Mouse (Mus musculus): ENCODE data around the gene Map6.

The Map6 gene

DNA sequence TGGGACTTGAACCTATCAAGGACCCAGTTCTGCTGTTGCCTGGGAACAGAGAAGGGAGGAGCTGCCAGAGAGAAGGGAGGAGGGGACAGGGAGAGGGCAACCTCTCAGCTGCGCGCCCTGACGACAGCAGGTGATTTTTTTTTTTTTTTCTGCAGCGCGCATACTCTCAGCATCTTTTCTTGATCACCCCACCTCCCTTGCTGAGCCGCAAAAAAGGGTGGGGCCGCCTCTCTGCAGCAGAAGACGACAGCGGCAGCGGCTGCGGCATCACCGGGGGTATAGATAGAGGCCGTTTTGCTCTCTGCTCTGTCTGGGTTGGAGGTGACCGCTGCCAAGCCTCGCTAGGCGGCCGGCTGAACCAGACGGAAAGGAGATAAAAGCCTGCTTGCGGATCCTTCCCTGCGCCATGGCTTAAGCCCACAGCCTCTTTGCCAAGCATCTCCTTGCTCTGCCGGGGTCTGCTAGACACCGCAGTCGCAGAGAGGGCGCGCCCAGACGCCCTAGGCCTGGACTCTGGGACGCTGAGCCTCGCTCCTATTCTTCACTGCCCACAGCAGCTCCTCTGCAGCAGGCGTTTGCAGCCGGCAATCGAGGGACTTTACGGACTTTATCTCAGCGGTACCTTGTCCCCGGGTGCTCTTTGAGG lies at the start of gene Map6:
TSS of gene Map6 (plus strand) at position 197 of the 646 bp plus-strand sequence.
- DNase-seq (ENCODE audit: low spot score): no peak

DNA sequence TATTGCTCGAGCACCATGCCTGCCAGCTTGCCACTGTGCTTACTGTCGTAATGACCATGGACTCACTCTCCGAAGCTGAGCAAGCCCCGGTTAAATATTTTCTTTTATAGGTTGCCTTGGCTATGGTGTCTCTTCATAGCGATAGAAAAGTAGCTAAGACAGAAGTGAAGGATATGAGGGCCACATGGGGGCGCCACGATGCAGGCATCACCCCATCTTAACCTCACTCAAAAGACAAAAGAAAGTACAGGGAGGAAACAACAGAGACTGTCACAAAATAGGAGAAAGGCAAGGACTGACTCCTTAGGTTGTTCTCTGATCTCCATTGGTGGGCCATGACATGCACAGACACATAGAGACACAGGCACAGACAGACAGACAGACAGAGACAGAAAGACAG lies 43.0 kb upstream of the Map6 start:
- no peak for DNase-seq (ENCODE audit: low spot score)

DNA sequence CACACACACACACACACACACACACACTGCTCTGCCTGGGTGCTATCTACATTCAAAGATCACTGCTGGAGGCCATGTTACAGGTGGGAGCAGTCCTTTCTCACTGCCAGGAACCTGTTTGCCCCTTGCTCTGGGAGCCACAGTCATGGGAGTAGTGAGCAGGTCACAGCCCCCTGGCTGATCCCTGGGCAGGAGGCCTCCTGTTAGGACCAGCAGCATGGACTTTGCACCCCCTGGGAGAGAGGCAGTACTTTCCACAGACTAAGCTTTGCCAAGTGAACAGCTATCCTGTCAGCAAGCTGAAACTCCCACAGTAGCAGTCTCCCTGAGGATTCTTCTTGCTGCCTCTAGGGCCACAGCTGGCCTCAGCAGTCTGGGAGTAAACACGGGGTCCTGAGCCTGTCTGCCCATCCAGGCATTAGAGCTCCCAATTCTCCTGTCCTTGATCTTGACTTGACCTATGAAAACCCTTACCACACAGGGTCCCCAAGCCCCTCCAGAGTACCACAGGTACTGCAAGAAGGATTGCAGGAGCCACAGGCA lies 42.5 kb upstream of the Map6 start:
- DNase-seq (ENCODE audit: low spot score): no peak

DNA sequence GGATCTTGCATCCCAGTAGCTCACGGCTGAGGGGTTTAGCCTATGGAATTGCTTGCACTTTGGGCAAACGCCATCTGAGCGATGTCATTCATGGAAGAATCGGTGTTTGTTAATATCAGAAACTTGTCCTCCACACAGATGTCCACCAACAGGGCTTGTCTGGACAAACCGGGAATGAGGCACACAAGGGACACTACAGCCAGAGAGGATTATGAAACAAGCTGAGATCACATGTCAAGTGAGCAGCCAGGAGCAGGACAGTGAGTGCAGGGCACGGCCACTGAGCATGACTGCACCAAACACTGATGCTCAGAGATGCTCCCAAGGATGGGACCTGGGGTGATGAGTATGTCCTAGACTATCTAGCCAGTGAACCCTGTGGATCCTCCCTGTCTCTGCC lies 41.8 kb upstream of the Map6 start:
- DNase-seq (ENCODE audit: low spot score): no peak

DNA sequence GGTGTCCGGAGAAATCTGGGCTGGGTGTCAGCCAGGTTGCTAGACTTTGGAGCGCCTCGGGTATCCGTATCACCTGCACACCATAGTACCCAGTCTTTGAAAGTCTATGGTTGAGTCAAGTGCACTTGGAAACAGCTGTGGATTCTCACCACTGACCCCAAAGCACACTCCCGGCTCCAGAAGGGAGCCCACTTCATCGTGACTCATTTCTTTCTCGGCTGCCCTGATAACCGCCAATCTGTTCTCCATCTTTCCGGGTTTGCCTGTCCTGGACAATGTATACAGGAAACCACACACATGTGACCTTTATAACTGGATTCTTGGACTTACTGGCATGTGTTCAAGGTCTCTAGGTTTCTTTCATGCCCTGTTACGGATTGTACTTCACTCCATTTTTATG lies 40.6 kb upstream of the Map6 start:
- DNase-seq (ENCODE audit: low spot score): no peak

DNA sequence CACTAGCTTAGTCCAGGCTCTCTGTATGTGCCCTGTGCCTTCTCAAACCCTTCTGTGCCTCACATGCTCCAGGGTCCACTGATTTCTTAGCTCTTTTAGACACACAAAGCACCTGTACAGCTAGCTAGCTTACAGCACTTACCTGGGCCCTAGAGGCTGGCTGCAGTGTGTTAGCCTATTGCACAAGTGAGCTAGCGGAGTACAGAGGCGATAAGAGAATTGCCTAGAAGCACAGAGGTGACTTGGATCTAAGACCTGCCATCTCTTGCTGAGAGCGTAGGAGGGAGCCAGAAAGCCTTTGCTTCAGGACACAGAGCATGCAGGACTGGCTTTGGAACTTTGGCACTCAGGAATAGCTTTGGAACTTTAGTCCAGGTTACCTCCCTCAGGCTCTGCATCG lies 40.0 kb upstream of the Map6 start:
- peak; percentile 21 for DNase-seq (ENCODE audit: low spot score)

DNA sequence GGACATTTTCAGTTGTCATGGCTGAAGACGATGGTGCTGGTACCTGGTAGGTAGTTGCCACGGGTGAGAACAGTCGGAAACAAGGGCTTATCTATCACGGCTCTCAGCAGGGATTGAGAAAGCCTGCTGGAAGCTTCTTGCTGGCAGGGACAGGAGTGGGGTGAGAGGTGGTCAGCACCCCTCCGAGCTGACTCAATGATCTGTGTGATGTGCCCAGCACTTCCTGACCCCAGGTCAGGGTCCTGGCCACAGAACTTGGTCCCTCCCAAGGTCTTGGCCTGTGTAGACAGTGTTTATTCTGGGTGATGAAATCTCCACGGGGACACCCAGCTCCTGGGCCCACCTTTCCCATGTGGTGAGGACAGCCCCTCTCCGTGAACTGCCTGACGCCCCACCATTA lies 38.4 kb upstream of the Map6 start:
- DNase-seq (ENCODE audit: low spot score): no peak

DNA sequence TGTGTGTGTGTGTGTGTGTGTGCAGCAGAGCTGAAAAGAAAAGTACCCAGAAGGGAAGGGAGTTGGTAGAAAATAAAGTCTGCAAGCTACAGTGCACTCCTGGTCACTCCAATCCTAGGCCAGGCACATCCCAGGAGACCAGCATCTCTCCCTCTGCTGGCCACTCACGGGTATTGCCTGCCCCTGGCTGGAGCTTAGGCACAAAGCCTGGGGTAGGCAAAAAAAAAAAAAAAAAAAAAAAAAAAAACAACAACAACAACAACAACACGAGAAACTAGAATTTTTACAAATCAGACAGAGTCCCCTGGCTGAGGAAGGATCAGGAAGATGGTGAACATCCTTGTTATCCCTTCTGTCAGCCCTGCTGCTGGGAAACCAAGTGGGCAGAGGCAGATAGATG lies 37.8 kb upstream of the Map6 start:
- DNase-seq (ENCODE audit: low spot score): peak; percentile 45

DNA sequence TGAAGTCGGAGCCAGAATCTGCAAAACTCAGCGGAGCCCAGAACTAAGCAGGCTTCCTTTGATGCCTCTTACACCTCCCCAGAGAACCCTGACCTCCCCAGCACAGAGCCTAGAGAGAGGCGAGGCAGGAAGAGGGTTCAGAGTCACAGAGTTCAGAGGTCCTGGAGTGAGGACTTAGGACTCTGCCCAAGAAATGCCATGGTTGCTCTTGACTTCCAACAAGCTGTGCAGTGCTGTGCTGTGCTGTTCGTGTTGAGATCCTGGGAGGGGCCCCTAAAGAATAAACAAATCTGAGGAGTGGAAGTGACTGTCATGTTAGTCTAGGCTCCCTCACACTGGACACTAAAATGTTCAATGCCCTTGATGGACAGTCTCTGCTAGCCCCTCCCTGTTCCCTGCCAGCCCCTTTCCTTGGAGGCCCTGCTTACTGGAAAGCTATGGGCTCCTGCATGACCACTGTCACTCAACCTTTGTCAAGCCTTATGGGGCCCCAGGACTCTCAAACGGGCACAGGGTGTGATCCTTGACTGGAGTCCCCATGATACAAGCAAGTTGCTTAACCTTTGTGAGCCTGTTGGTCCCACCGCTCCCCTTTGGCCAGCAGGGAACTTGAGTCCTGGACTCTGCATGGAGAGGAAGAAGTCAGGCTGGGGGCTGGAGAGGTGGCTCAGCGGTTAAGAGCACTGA lies 37.0 kb upstream of the Map6 start:
- DNase-seq (ENCODE audit: low spot score): no peak

DNA sequence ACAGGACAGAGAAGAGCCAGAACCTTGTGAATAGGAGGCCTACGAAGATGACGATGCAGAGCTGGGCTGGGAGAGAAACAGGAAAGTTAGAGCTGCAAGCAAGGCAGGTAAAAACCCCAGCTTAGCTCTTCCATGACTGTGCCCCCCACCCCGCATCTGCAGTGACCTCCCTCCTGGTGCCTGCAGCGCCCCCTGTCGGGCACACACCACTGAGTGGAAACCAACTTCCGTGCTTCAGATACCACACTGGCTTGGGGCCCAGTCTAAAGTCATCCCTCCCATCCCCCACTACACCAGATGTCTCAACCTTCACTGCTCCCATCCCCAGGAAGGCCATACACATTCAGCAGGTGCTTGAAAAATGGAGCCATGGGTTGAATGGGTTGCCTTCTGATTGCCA lies 34.7 kb upstream of the Map6 start:
- DNase-seq (ENCODE audit: low spot score): no peak

DNA sequence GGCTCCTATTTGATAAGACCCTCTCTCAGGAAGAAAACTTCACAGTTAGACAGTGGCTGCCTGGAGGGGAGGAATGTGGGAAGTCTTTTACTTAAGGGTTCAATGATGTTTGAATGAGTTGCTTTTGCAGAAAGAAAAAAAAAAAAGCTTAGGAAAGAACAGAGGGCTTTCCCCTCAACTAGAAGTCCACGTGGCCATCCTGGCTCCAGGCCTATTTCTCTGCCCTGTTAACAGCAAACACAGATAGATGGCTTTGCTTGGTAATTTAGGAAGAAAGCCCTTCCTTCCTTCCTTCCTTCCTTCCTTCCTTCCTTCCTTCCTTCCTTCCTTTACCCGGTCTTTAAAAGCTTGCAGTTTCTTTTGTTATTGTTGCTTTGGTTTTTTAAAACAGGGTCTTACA lies 32.3 kb upstream of the Map6 start:
- no peak for DNase-seq (ENCODE audit: low spot score)

DNA sequence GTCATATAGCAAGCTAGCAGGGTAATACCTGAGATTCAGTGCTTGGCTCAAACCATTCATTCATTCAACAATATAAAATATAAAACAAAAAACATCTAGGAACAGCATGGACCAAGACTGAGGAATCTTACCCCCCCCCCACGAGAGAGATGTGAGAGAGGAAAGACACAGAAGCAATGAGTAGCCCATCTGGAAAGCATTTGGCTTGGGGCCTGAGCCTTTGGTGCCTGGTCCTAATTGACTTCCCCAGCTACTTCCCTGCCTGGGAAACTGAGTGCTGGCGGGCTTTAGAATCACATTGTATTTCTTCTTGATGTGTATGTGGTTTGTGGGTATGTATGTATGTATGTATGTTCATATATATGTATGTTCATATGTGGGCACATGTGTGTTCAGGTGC lies 31.6 kb upstream of the Map6 start:
- no peak for DNase-seq (ENCODE audit: low spot score)

DNA sequence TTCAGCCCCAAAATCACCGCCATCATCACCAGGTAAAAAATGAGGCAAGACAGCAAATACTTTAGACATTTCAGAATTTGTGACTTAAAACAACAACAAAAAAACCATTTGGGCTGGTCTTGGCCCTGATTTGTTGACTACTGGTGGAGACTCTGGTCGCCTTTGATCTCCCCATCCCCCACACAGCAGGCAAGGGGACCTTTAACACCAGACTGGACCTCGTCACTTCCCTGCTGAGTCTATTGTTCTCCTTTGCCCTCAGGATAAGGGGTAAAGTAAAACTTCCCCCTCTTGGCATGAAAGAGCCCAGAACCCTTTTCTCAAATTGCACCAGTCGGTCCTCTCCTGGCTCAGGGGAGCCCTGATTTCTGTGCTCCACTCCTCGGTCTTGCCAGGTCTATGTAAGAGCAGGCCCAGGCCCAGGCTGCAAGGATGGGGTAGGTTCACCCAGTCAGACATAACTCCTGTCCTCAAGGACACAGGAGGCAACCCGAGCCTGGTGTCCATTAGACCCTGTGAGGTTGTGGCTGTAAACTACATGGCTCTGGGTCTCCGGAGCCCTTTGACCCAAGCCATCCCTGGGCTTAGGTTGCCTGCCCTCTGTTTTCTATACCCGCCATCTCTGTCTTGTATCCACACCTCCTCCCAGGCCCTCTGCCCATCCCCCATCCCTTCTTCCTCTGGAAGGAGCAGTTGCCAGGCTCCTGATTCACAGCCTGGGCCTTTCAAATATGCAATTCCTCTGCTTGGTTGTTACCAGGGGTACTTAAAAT lies 30.2 kb upstream of the Map6 start:
- no peak for DNase-seq (ENCODE audit: low spot score)

DNA sequence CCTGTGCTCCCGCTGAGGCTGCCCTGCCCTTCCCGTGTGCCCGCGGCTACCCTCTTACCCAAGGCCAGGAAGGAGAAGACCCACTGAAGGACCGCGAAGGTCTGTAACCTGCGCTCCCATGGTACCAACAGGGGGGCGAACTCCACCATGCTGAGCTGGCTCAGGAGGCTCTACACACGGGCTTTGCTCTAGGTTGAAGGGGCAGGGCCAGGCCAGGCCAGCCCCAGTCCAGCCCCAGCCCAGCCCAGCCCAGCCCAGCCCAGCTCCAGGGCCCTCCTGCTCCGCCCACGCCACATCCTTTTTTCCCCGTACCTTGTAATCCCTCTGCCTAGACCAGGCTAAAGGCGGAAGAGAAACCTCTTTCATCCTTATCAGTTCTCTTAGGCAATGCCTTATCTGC lies 28.8 kb upstream of the Map6 start, which contains the start of gene Mogat2:
TSS of gene Mogat2 (minus strand) at position 203 of the 400 bp plus-strand sequence.
- DNase-seq (ENCODE audit: low spot score): no peak

DNA sequence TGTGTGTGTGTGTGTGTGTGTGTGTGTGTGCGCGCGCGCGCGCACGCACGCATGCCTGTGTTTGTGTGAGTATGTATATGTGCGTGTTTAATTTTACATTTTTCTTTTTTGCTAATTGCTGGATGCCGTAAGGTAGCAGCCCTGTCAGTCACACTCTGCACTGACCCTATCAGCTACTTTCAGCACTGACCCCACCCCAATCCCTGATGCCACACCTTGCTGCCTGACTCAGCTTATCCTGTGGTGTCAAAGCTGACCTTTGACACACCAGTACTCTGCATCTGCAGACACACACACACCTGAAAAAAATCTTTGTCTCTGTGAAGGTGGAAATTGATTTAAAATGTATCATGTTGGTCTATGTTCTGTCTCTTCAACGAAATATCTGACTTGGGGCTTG lies 25.1 kb upstream of the Map6 start:
- DNase-seq (ENCODE audit: low spot score): no peak

DNA sequence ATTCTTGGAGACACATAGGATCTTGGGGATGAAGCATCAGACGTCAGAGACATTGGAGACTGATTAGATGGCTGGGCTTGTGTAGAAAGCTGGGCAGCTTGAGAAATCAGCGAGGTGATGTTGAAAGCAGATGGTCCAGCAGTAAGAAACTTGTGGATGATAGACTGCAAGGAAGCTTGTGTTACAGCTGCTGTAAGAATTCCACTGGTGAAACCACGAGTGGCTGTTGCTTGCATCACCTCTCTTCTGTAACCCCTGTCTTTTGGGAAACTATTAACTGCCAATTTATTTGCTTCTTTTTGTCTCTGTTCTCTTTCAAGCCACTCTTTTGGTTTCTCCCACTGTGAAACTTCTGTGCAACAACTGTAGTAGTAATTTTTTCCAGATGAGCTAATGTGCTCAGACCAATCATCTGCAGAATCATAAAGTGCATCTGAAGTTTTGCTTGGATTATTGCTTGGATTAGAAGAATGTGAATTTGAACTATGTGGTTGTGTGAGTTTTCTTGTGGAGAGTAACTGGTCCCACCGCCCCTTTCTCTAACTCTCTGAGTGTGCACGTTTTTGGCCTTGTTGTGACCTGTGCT lies 19.0 kb upstream of the Map6 start:
- DNase-seq (ENCODE audit: low spot score): no peak

DNA sequence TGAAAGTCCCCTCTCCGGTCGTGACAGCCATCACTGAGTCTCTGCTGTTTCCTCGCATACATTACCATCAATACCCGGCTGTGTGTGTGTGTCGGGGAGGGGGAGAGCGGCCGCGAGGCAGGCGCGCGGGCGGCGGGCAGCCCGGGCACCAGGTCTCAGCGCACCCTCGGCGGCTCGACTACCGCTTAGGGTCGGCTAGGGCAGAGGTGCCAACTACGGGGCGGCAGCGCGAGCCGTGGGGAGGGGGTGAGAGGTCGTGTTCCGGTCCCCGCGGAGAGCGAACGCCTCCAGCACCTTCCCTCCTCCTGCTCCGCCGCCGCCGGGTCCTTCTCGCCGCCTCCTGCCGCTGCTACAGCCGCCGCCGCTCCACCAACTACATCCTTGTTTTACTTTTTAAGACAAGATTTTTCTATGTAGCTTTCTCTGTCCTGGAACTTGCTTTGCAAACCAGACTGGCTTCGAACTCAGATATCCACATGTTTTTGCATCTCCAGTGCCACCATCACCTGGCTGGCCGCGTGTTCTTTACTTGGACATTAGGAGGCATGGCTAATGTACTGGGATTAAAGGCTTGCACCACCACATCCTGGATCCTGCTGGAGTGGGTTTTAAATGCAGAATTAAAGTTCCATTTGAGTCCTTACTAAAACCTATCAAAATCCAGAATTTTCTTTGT lies 18.2 kb upstream of the Map6 start:
- no peak for DNase-seq (ENCODE audit: low spot score)

DNA sequence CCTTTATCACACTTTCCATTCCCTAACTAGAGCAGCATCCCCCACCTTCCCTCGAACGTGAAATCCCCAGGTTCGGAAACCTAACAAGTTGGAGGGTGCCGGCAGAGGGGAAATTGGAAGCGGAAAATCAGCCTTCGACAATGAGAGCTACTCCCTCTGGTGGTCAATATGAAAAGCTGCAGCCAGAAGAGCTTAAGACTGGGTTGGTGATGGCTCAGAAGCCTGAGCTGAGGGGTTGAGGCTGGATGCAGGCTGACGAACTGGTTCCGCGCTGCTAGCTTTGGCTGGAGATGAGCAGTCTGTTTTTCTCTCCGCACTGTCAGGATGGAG lies 17.7 kb upstream of the Map6 start:
- DNase-seq (ENCODE audit: low spot score): peak; percentile 57

DNA sequence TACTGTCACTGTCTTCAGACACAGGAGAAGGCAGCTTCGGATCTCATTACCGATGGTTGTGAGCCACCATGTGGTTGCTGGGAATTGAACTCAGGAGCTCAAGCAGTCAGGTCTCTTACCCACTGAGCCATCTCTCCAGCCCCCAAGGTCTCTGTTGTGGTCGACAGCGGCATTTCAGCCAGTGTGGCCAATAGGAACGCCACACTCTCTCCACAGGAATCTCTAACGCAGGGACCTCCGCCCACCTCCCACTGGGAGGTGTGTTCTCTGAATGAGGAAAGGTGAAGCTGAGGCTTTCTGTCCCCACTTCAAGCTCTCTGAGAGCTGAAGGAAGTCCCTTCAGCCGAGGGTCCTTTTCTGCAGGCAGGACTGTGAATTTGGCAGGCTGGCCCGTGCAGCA lies 16.9 kb upstream of the Map6 start:
- DNase-seq (ENCODE audit: low spot score): no peak

DNA sequence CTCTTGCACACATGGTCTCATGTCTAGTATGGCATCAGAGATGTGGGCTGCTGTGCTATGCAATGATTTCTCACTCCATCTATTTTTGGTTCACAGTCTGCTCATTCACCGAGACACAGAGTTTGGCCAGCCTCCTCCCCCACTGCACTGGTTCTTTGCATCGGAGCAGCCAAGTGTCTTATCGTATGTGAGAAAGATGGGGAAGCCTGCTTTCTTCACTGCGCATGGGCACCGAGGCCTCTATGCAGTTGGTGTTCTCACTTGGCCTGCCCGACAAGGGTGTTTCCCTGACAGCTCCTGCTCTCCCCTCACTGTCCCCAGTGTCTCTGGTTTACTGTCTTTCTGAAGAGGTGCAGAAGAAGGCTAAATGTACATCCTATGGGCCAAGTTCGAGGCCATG lies 12.2 kb upstream of the Map6 start:
- no peak for DNase-seq (ENCODE audit: low spot score)

DNA sequence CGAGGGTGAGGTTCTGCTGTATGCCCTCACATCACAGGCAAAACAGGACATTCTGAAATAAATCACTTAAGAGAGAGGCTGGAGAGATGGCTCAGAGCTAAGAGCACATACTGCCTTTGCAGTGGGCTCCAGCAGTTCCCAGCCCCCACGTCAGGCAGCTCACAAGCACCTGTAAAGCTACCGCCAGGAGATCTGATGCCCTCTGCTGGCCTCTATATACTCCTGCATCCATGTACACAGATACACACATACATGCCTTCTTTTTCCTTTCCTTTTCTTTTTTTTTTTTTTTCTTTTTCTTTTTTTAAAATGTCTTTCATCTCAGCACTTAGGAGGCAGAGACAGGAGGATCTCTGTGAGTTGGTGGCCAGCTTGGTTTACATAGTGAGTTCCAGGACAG lies 5.3 kb upstream of the Map6 start:
- no peak for DNase-seq (ENCODE audit: low spot score)

DNA sequence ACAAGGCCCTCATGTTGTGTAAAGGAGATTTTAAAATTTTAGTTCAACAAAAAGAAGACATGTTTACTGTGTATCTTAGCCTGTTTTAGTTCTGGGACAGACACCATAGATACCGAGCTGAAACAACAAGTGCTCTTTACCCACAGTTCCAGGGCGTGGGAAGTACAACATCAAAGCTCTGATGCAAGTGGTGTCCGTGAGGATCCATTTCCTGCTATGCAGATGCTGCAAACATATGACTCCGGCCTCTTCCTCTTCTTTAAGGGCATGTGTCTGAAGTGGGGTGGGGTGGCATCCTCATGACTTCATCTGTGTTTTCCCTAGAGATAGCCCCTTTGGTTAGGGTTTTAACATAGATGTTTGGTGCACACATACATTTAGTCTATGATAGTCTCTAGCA lies 3.7 kb upstream of the Map6 start:
- no peak for DNase-seq (ENCODE audit: low spot score)
